Mouse (Mus musculus): Measurements from ENCODE around the gene Sertad2. TPM values are rescaled to one million over a fixed set of nuclear protein-coding genes. Genes with fewer than 3 reads are reported as not detected.
A peak's percentile ranks its signal among the peaks of the same experiment; 100 is the strongest.

Gene Sertad2
- polyA plus RNA-seq, 1 experiment: 57.1 TPM

GRCm38 (mm10) chr11:20613223-20613622 is 70.2 kb downstream of the Sertad2 start:
- no peak for DNase-seq
- H3K4me1 ChIP-seq (ENCODE audit: control insufficient read depth, insufficient read depth, low read length): peaks cover 4% of the 10 kb centered on the region; the same call in 1 of the 2 replicates
- H3K4me3 ChIP-seq (replicated peaks; ENCODE audit: extremely low read depth, low read depth, low read length): no peak overlapping the region
- 62% methylated on average over 4 of the region's 4 CpGs for WGBS
- TF ChIP-seq CTCF (IDR thresholded peaks at IDR 0.05; ENCODE audit: insufficient read depth, low read length): no peak
- TF ChIP-seq POLR2A (IDR thresholded peaks at IDR 0.05; ENCODE audit: borderline replicate concordance, extremely low read depth, low read depth, low read length): no peak

DNA sequence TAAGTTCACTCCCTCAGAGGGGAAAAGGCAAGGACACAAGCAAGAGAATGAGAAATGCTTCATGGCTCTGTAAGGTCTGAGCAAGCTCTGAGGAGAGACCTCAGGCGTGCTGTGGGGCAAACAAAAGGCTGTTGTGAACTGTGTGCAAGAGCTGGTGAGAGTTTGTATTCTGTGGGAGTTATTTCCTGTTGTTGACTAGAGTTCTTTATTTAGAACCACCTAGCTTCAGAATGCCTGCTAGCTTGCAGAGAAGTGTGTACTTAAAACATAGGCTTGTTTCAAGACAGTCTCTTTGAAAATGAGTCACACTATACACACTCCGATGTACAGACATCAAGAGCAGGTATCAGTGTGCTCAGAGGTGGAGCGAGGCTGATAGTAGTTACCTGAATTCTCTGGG is 73.0 kb downstream of the Sertad2 start:
- peaks cover 4% of the 10 kb centered on the region; the same call in 1 of the 2 replicates for H3K4me1 ChIP-seq (ENCODE audit: control insufficient read depth, insufficient read depth, low read length)
- 18% methylated on average over 3 of the region's 3 CpGs for WGBS
- no peak for DNase-seq
- no peak overlapping the region for H3K4me3 ChIP-seq (replicated peaks; ENCODE audit: extremely low read depth, low read depth, low read length)
- TF ChIP-seq POLR2A (IDR thresholded peaks at IDR 0.05; ENCODE audit: borderline replicate concordance, extremely low read depth, low read depth, low read length) (no peak), CTCF (IDR thresholded peaks at IDR 0.05; ENCODE audit: insufficient read depth, low read length) (no peak)

DNA sequence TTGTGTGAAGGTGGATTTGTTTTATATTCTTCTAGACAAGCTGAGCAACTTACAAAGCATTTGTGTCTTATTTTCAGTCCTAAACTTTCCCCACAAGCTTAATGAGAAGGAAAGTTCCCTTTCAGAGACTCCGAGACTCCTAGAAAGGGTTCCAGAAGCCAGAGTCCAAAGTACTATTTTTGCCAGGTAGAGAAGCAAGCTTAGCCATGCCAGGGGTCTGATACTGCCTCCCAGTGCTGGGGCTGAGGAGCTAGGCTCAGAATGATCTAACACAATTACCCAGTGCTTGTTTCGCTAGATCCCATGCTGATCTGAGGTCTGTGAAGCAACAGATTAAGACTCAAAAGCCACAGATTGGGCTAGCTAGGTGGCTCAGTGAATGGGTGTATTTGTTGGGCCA is 84.1 kb downstream of the Sertad2 start:
- Histone ChIP-seq H3K4me1 (ENCODE audit: control insufficient read depth, insufficient read depth, low read length) (no peaks in the 10 kb centered on the region), H3K4me3 (replicated peaks; ENCODE audit: extremely low read depth, low read depth, low read length) (no peak overlapping the region)
- no peak for DNase-seq
- 90% methylated on average over 2 of the region's 2 CpGs for WGBS
- no peak for TF ChIP-seq CTCF (IDR thresholded peaks at IDR 0.05; ENCODE audit: insufficient read depth, low read length)
- no peak for TF ChIP-seq POLR2A (IDR thresholded peaks at IDR 0.05; ENCODE audit: borderline replicate concordance, extremely low read depth, low read depth, low read length)

GRCm38 (mm10) chr11:20628216-20628615 is 85.2 kb downstream of the Sertad2 start:
- H3K4me1 ChIP-seq (ENCODE audit: control insufficient read depth, insufficient read depth, low read length): peaks cover 3% of the 10 kb centered on the region; the same call in 1 of the 2 replicates
- WGBS: 49% methylated on average over 2 of the region's 2 CpGs
- TF ChIP-seq POLR2A (IDR thresholded peaks at IDR 0.05; ENCODE audit: borderline replicate concordance, extremely low read depth, low read depth, low read length): no peak
- H3K4me3 ChIP-seq (replicated peaks; ENCODE audit: extremely low read depth, low read depth, low read length): no peak overlapping the region
- no peak for DNase-seq

DNA sequence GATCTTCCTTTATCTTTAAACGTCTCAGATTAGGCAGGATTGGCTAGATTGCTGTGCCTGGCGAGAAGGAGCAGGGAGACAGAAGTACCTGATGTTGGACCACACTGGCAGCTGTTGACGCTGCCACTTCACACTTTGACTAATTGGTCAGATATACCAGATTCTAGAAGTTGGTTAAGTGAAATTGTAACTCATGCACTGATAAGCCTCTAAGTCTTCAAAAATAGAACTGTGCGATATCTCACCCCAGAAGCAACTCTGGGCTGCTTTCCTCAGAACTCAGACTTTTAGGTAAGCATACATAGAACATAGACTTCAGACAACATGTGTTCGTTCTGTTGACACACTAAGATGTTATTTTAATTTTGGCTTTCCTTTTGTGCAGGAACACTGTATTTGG is 86.6 kb downstream of the Sertad2 start:
- Histone ChIP-seq H3K4me3 (replicated peaks; ENCODE audit: extremely low read depth, low read depth, low read length) (no peak overlapping the region), H3K4me1 (ENCODE audit: control insufficient read depth, insufficient read depth, low read length) (peaks cover 8% of the 10 kb centered on the region; the same call in 1 of the 2 replicates)
- no peak for TF ChIP-seq CTCF (IDR thresholded peaks at IDR 0.05; ENCODE audit: insufficient read depth, low read length)
- DNase-seq: no peak
- WGBS: 86% methylated on average over 5 of the region's 5 CpGs

- WGBS: 2% methylated on average over 36 of the region's 36 CpGs
- TF ChIP-seq POLR2A (IDR thresholded peaks at IDR 0.05; ENCODE audit: borderline replicate concordance, extremely low read depth, low read depth, low read length) (peak; percentile 70; the same call in 1 of the 2 replicates), CTCF (IDR thresholded peaks at IDR 0.05; ENCODE audit: insufficient read depth, low read length) (no peak)
- Histone ChIP-seq H3K4me1 (ENCODE audit: control insufficient read depth, insufficient read depth, low read length) (peaks cover 10% of the 10 kb centered on the region; the same call in 1 of the 2 replicates), H3K4me3 (replicated peaks; ENCODE audit: extremely low read depth, low read depth, low read length) (peak overlapping the region; percentile 90)
- DNase-seq: peak; percentile 96
Measured at GRCm38 (mm10) chr11:20631026-20631940, 88.2 kb downstream of the Sertad2 start.

- peak; percentile 90 for TF ChIP-seq POLR2A (IDR thresholded peaks at IDR 0.05; ENCODE audit: borderline replicate concordance, extremely low read depth, low read depth, low read length)
- TF ChIP-seq CTCF (IDR thresholded peaks at IDR 0.05; ENCODE audit: insufficient read depth, low read length): no peak
- H3K4me3 ChIP-seq (replicated peaks; ENCODE audit: extremely low read depth, low read depth, low read length): peak overlapping the region; percentile 70
- H3K4me1 ChIP-seq (ENCODE audit: control insufficient read depth, insufficient read depth, low read length): peaks cover 10% of the 10 kb centered on the region; the same call in 1 of the 2 replicates
- WGBS: under 1% methylated on average over 66 of the region's 67 CpGs
- DNase-seq: peak; percentile 90
Measured at GRCm38 (mm10) chr11:20631941-20632618, 89.0 kb downstream of the Sertad2 start.

- under 1% methylated on average over 13 of the region's 13 CpGs for WGBS
- Histone ChIP-seq H3K4me1 (ENCODE audit: control insufficient read depth, insufficient read depth, low read length) (peaks cover 10% of the 10 kb centered on the region; the same call in 1 of the 2 replicates), H3K4me3 (replicated peaks; ENCODE audit: extremely low read depth, low read depth, low read length) (peak overlapping the region; percentile 70)
- peak; percentile 56 for DNase-seq
- TF ChIP-seq POLR2A (IDR thresholded peaks at IDR 0.05; ENCODE audit: borderline replicate concordance, extremely low read depth, low read depth, low read length) (no peak), CTCF (IDR thresholded peaks at IDR 0.05; ENCODE audit: insufficient read depth, low read length) (no peak)
Measured at GRCm38 (mm10) chr11:20632619-20632965, 89.5 kb downstream of the Sertad2 start.

- DNase-seq: no peak
- no peak overlapping the region for H3K4me3 ChIP-seq (replicated peaks; ENCODE audit: extremely low read depth, low read depth, low read length)
- H3K4me1 ChIP-seq (ENCODE audit: control insufficient read depth, insufficient read depth, low read length): peaks cover 10% of the 10 kb centered on the region; the same call in 1 of the 2 replicates
- TF ChIP-seq POLR2A (IDR thresholded peaks at IDR 0.05; ENCODE audit: borderline replicate concordance, extremely low read depth, low read depth, low read length) (no peak), CTCF (IDR thresholded peaks at IDR 0.05; ENCODE audit: insufficient read depth, low read length) (no peak)
- WGBS: 77% methylated on average over 1 of the region's 1 CpGs
Measured at GRCm38 (mm10) chr11:20634543-20634942, 91.5 kb downstream of the Sertad2 start.

Measured in lung, adult 2 months (tissue).